Mouse (Mus musculus): Measurements from ENCODE around the gene Pck1. TPM values are rescaled to one million over a fixed set of nuclear protein-coding genes. Genes with fewer than 3 reads are reported as not detected.
A peak's percentile ranks its signal among the peaks of the same experiment; 100 is the strongest.
"Not testable (repeated sequence)": the region's sequence is repeated elsewhere in the genome, so short reads cannot be mapped to it uniquely, and the experiment has no call there.

Pck1 gene
- polyA plus RNA-seq (2014; fragmentation: Nextera tagmentation; extraction: Ambion mirVana) = not detected in 2 replicates

DNA sequence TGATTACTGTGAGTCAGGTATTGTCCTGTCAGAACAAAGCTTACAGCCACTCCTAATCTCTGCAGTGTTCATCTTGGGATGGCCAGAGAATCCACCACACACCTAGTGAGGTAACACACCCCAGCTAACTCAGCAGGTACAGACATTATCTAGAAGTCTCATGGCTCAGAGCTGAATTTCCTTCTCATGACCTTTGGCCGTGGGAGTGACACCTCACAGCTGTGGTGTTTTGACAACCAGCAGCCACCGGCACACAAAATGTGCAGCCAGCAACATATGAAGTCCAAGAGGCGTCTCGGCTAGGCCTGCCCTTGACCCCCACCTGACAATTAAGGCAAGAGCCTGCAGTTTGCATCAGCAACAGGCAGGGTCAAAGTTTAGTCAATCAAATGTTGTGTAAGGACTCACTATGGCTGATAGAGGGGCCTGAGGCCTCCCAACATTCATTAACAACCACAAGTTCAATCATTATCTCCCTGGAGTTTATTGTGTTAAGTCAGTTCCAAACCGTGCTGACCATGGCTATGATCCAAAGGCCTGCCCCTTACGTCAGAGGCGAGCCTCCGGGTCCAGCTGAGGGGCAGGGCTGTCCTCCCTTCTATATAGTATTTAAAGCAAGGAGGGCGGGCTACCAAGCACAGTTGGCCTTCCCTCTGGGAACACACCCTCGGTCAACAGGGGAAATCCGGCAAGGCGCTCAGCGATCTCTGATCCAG is at the start of gene Pck1:
Pck1 (plus strand) TSS at position 613 of the 716 bp plus-strand sequence.
- no peaks in the 10 kb centered on the region for H3K36me3 ChIP-seq (ENCODE audit: control insufficient read depth, insufficient read depth, low read length)
- H3K9me3 ChIP-seq (replicated peaks; ENCODE audit: control insufficient read depth, low read length) = no peaks in the 10 kb centered on the region
- H3K27me3 ChIP-seq (ENCODE audit: control insufficient read depth, insufficient read depth, low read length) = no peaks in the 10 kb centered on the region
- no peak within 1 kb of the TSS for H3K4me2 ChIP-seq
- no peak within 1 kb of the TSS for H3K4me3 ChIP-seq (ENCODE audit: low read depth, low read length)
- H3K9ac ChIP-seq (ENCODE audit: low read depth, low read length) = no peak within 1 kb of the TSS
- H3K4me1 ChIP-seq (ENCODE audit: control insufficient read depth, insufficient read depth, low read length) = peaks cover 3% of the 10 kb centered on the region; the same call in 1 of the 2 replicates
- WGBS (ENCODE audit: insufficient replicate concordance) = 72% methylated on average over 13 of the region's 13 CpGs
- H3K27ac ChIP-seq (ENCODE audit: low read depth, low read length) = no peak within 1 kb of the TSS
- ATAC-seq (replicated peaks; ENCODE audit: insufficient number of reproducible peaks, low FRiP score, low TSS enrichment) = no peak

DNA sequence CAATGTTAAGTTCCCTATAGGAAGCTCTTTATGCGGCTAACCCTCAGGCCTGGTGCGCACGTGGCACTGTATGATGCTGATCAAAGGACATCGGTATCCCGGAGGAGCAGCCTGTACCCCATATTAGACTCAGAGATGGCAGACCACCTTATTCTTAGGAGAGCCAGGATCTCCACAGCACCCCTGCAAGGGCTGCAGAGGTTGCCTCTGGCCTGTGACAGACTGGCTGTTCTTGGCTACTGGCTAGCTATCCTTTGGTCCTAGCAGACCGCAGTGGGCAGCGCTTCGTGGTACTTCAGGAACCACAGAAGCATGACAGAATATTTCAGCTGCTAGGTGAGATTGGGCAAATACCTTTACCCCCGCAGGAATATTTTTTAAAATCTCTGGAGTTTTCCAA is 46.4 kb upstream of the Pck1 start:
- Histone ChIP-seq H3K4me2 (no peak overlapping the region), H3K9ac (ENCODE audit: low read depth, low read length) (no peak overlapping the region), H3K27me3 (ENCODE audit: control insufficient read depth, insufficient read depth, low read length) (peaks cover 3% of the 10 kb centered on the region; the same call in 1 of the 2 replicates), H3K27ac (ENCODE audit: low read depth, low read length) (no peak overlapping the region), H3K36me3 (ENCODE audit: control insufficient read depth, insufficient read depth, low read length) (no peaks in the 10 kb centered on the region), H3K9me3 (replicated peaks; ENCODE audit: control insufficient read depth, low read length) (no peaks in the 10 kb centered on the region), H3K4me1 (ENCODE audit: control insufficient read depth, insufficient read depth, low read length) (peaks cover 6% of the 10 kb centered on the region), H3K4me3 (ENCODE audit: low read depth, low read length) (no peak overlapping the region)
- no peak for ATAC-seq (replicated peaks; ENCODE audit: insufficient number of reproducible peaks, low FRiP score, low TSS enrichment)
- WGBS (ENCODE audit: insufficient replicate concordance) = 76% methylated on average over 9 of the region's 9 CpGs

DNA sequence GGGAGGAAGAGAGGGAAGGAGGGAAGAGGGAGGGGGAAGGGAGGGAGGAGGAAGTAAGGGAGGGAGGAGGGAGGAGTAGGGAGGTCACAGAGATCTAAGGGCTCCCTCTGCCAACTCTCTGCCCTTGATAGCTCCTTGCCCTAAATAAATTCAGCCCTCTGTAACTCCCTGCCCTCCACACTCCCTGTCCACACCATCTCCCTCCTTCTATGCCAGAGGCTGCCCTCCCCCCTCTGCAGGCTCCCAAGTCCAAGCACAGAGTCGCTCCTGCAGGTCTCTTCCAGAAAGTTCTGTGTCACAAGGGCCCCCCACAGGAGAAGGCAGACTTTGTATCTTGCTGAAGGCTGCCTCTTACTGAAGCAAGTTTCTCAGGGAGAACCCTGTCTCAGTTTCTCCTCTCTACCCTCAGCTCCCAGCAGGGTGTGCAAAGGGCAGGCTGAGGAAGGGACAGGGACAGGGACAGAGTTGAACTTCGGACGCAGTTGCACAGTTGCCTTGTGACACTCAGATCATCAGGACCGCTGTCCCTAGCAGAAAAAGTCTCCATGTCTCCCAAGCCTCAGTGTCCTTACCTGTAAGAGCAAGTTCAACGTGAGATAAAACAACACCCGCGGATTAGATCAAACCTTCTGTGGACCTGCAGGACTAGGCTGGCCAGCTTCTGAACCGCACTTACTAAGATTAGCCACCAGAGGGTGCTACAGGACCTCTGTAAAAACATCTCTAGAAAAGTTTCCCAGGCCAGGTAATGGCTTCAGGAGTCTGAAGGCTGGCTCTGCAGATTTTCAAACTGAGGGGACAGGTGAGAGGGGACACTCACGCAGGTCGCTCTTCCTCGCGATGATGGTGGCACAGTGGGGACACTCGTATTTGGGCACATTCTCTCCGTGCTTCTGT is 45.7 kb upstream of the Pck1 start:
- H3K4me1 ChIP-seq (ENCODE audit: control insufficient read depth, insufficient read depth, low read length) = peaks cover 6% of the 10 kb centered on the region
- no peak overlapping the region for H3K4me3 ChIP-seq (ENCODE audit: low read depth, low read length)
- H3K36me3 ChIP-seq (ENCODE audit: control insufficient read depth, insufficient read depth, low read length) = no peaks in the 10 kb centered on the region
- H3K27me3 ChIP-seq (ENCODE audit: control insufficient read depth, insufficient read depth, low read length) = peaks cover 3% of the 10 kb centered on the region; the same call in 1 of the 2 replicates
- H3K9ac ChIP-seq (ENCODE audit: low read depth, low read length) = 0 out of 2 replicates have a peak overlapping the region, but pooled peaks have one; percentile 5
- no peak overlapping the region for H3K27ac ChIP-seq (ENCODE audit: low read depth, low read length)
- ATAC-seq (replicated peaks; ENCODE audit: insufficient number of reproducible peaks, low FRiP score, low TSS enrichment) = no peak
- H3K4me2 ChIP-seq = peak overlapping the region; percentile 31; the same call in 1 of the 2 replicates
- 16% methylated on average over 14 of the region's 14 CpGs for WGBS (ENCODE audit: insufficient replicate concordance)
- no peaks in the 10 kb centered on the region for H3K9me3 ChIP-seq (replicated peaks; ENCODE audit: control insufficient read depth, low read length)

DNA sequence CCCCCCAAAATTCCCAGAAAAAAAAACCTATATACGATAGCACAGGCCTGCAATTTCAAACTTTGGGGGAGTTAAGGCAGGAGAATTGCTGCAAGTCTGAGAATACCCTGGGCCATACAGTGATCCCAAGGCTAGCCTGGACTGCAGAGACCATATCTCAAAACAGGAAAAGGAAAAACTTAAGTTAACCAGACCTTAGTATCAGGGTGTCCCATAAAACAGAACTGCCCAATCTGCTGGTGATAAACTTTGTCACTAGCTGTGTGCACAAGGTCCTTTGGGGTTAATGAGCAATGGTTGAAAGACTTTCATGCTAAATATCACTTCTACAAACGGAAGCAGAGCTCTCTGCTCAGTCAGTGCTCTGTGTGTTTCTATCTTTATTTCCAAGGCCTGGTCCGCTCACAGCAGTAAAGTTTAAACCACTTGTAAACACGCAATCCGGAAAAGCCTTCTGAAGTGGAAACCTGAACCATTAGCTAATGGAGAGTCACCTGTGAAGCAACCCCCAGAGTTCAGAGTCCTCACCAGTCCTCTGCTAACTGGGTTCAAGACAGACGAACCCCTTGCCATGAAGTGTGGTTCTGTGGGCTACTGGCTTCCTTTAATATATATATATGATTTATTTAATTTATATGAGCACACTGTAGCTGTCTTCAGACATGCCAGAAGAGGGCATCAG is 44.2 kb upstream of the Pck1 start:
- Histone ChIP-seq H3K27me3 (ENCODE audit: control insufficient read depth, insufficient read depth, low read length) (peaks cover 3% of the 10 kb centered on the region; the same call in 1 of the 2 replicates), H3K4me2 (no peak overlapping the region), H3K9me3 (replicated peaks; ENCODE audit: control insufficient read depth, low read length) (no peaks in the 10 kb centered on the region), H3K4me1 (ENCODE audit: control insufficient read depth, insufficient read depth, low read length) (peaks cover 6% of the 10 kb centered on the region), H3K27ac (ENCODE audit: low read depth, low read length) (no peak overlapping the region), H3K36me3 (ENCODE audit: control insufficient read depth, insufficient read depth, low read length) (no peaks in the 10 kb centered on the region), H3K4me3 (ENCODE audit: low read depth, low read length) (no peak overlapping the region), H3K9ac (ENCODE audit: low read depth, low read length) (no peak overlapping the region)
- 68% methylated on average over 6 of the region's 6 CpGs for WGBS (ENCODE audit: insufficient replicate concordance)
- ATAC-seq (replicated peaks; ENCODE audit: insufficient number of reproducible peaks, low FRiP score, low TSS enrichment) = no peak

DNA sequence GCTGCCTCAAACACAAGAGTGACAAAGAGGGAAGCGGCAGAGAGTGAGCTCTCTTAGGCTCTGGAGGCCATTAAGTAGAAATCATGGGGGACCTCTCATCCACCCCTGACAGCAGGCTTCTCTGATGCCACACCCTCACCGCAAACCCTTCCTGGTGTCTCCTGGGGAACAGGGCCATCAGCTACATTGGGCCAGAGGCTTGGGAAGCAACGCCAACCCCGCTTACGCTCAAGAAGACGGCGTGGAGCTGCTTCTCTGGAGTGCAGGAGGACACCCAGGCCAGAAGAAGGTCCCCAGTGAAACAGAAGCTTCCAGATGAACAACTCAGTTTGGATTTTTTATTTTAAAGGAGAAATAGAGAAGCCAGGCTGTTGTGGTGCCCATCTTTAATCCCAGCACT is 43.3 kb upstream of the Pck1 start:
- Histone ChIP-seq H3K4me2 (no peak overlapping the region), H3K9ac (ENCODE audit: low read depth, low read length) (no peak overlapping the region)

DNA sequence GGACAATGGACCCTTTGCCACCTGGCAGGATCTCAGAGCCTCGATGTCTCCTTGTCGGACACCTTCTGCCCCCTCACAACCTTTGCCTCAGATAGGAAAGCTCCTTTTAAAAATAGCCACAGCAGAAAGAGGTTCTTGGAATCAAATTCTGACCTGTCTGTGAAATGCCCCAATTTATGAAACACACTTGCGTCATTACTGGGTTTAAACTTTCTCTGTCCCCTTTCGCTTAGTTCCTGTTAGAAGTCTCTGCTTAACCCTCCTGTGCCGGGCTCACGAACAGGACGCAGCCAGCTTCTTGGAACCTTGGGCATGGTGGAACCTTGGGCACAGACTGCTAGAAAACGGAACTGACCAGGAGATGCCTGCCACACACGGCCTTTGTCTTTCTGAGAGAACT is 42.3 kb upstream of the Pck1 start:
- no peak for ATAC-seq (replicated peaks; ENCODE audit: insufficient number of reproducible peaks, low FRiP score, low TSS enrichment)
- Histone ChIP-seq H3K4me1 (ENCODE audit: control insufficient read depth, insufficient read depth, low read length) (peaks cover 6% of the 10 kb centered on the region), H3K4me2 (no peak overlapping the region), H3K4me3 (ENCODE audit: low read depth, low read length) (no peak overlapping the region), H3K27me3 (ENCODE audit: control insufficient read depth, insufficient read depth, low read length) (peaks cover 3% of the 10 kb centered on the region; the same call in 1 of the 2 replicates), H3K36me3 (ENCODE audit: control insufficient read depth, insufficient read depth, low read length) (no peaks in the 10 kb centered on the region), H3K9ac (ENCODE audit: low read depth, low read length) (no peak overlapping the region), H3K27ac (ENCODE audit: low read depth, low read length) (no peak overlapping the region), H3K9me3 (replicated peaks; ENCODE audit: control insufficient read depth, low read length) (no peaks in the 10 kb centered on the region)
- WGBS (ENCODE audit: insufficient replicate concordance) = 85% methylated on average over 9 of the region's 9 CpGs

More for the DNA sequence above, 43.3 kb upstream of the Pck1 start:
- WGBS (ENCODE audit: insufficient replicate concordance) = 89% methylated on average over 7 of the region's 7 CpGs
- no peak overlapping the region for H3K27ac ChIP-seq (ENCODE audit: low read depth, low read length)
- peaks cover 3% of the 10 kb centered on the region; the same call in 1 of the 2 replicates for H3K27me3 ChIP-seq (ENCODE audit: control insufficient read depth, insufficient read depth, low read length)
- no peak for ATAC-seq (replicated peaks; ENCODE audit: insufficient number of reproducible peaks, low FRiP score, low TSS enrichment)
- no peak overlapping the region for H3K4me3 ChIP-seq (ENCODE audit: low read depth, low read length)
- peaks cover 6% of the 10 kb centered on the region for H3K4me1 ChIP-seq (ENCODE audit: control insufficient read depth, insufficient read depth, low read length)
- no peaks in the 10 kb centered on the region for H3K36me3 ChIP-seq (ENCODE audit: control insufficient read depth, insufficient read depth, low read length)
- H3K9me3 ChIP-seq (replicated peaks; ENCODE audit: control insufficient read depth, low read length) = no peaks in the 10 kb centered on the region

DNA sequence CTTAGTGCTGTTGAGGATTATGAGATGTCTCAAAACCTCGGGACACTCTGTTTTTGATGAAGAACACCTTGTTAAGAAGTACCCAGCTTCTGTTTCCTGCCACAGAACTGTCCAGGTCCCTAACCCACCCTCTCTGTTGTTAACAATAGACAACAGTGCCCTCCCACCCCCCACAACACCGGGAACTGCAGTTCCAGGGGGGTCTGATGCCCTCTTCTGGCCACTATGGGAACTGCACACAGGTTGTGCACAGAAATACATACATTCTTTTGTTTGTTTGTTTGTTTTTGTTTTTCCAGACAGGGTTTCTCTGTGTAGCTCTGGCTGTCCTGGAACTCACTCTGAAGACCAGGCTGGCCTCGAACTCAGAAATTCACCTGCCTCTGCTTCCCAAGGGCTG is 39.1 kb upstream of the Pck1 start:
- not testable (repeated sequence) for ATAC-seq (replicated peaks; ENCODE audit: insufficient number of reproducible peaks, low FRiP score, low TSS enrichment); H3K36me3 ChIP-seq (ENCODE audit: control insufficient read depth, insufficient read depth, low read length); H3K9ac ChIP-seq (ENCODE audit: low read depth, low read length); H3K27ac ChIP-seq (ENCODE audit: low read depth, low read length); H3K4me1 ChIP-seq (ENCODE audit: control insufficient read depth, insufficient read depth, low read length); H3K4me2 ChIP-seq; H3K4me3 ChIP-seq (ENCODE audit: low read depth, low read length); H3K9me3 ChIP-seq (replicated peaks; ENCODE audit: control insufficient read depth, low read length); H3K27me3 ChIP-seq (ENCODE audit: control insufficient read depth, insufficient read depth, low read length)
- WGBS (ENCODE audit: insufficient replicate concordance) = 63% methylated on average over 3 of the region's 3 CpGs

Measured in heart, embryonic 11.5 days (tissue).